Mouse (Mus musculus) MEL (cell line): ENCODE measurements around the gene Gm20388. TPM values are rescaled to one million over a fixed set of nuclear protein-coding genes. Genes with fewer than 3 reads are reported as not detected.

Source experiments
- DNase-seq: peaks from one replicate; pipeline ENCODE4 v3.0.0; 2011; ENCODE audit warnings: low read depth, low spot score
- H3K27ac ChIP-seq: 2 replicates; pipeline ENCODE4 v1.5.1; 2012; ENCODE audit warnings: low read depth, mild to moderate bottlenecking, control low read depth, low read length, moderate library complexity; ENCODE audit not compliant: control insufficient read depth
- H3K27me3 ChIP-seq, 2 experiments: fragments of 150-350 bp in 1 of 2; sonication (generic) in 1 of 2; 2 replicates each; pipeline ENCODE4 v1.6.1; 2012; ENCODE audit warnings: low read length in 2 of 2, mild to moderate bottlenecking in 2 of 2, improper control_type of control experiment in 1 of 2, moderate library complexity in 1 of 2; ENCODE audit not compliant: insufficient read depth in 2 of 2, control insufficient read depth in 1 of 2
- H3K36me3 ChIP-seq, 2 experiments: 2 replicates each; pipeline ENCODE4 v1.6.1; 2012 to 2014; ENCODE audit warnings: low read length in 2 of 2, improper control_type of control experiment in 1 of 2, inconsistent platforms in 1 of 2, mild to moderate bottlenecking in 1 of 2; ENCODE audit not compliant: insufficient read depth in 2 of 2, control insufficient read depth in 1 of 2
- H3K4me1 ChIP-seq, 2 experiments: fragments of 150-350 bp in 1 of 2; sonication (generic) in 1 of 2; 2 replicates each; pipeline ENCODE4 v1.6.1; 2012; ENCODE audit warnings: low read length in 2 of 2, improper control_type of control experiment in 1 of 2, mild to moderate bottlenecking in 1 of 2; ENCODE audit not compliant: insufficient read depth in 2 of 2, control insufficient read depth in 1 of 2
- H3K4me3 ChIP-seq, 2 experiments: fragments of 150-350 bp in 1 of 2; sonication (generic) in 1 of 2; 2 replicates each; pipeline ENCODE4 v1.5.1; 2012; ENCODE audit warnings: low read depth in 2 of 2, low read length in 2 of 2, mild to moderate bottlenecking in 2 of 2, moderate library complexity in 2 of 2, control low read depth in 1 of 2, improper control_type of control experiment in 1 of 2; ENCODE audit not compliant: control insufficient read depth in 1 of 2, insufficient read depth in 1 of 2
- H3K79me2 ChIP-seq: 2 replicates; pipeline ENCODE4 v1.6.1; 2012; ENCODE audit warnings: mild to moderate bottlenecking, low read length, moderate library complexity; ENCODE audit not compliant: control insufficient read depth, poor library complexity, insufficient read depth
- H3K9ac ChIP-seq: 2 replicates; pipeline ENCODE4 v1.6.1; 2012; ENCODE audit warnings: low read depth, mild to moderate bottlenecking, control low read depth, low read length, moderate library complexity; ENCODE audit not compliant: control insufficient read depth, poor library complexity, severe bottlenecking
- H3K9me3 ChIP-seq: fragments of 150-350 bp; sonication (generic); replicated peaks from 2 replicates; pipeline ENCODE4 v1.6.1; 2012; ENCODE audit warnings: mild to moderate bottlenecking, low read length, improper control_type of control experiment, moderate library complexity; ENCODE audit not compliant: insufficient read depth
- BHLHE40 ChIP-seq: IDR thresholded peaks from 2 replicates; pipeline ENCODE4 v1.6.1; 2012; ENCODE audit warnings: low read depth, mild to moderate bottlenecking, inconsistent platforms, low read length, improper control_type of control experiment, borderline replicate concordance
- CHD1 ChIP-seq: IDR thresholded peaks from 2 replicates; pipeline ENCODE4 v1.6.1; 2012; ENCODE audit warnings: low read depth, mild to moderate bottlenecking, inconsistent platforms, low read length, improper control_type of control experiment
- CHD2 ChIP-seq: IDR thresholded peaks from 2 replicates; pipeline ENCODE4 v1.6.1; 2011; ENCODE audit warnings: low read length, improper control_type of control experiment
- CTCF ChIP-seq, 3 experiments: IDR thresholded peaks in 2 of 3; conservative IDR thresholded peaks in 1 of 3; 2 replicates each; pipeline ENCODE4 v1.5.1; 2011 to 2012; ENCODE audit warnings: low read length in 3 of 3, low read depth in 2 of 3, mild to moderate bottlenecking in 2 of 3, improper control_type of control experiment in 1 of 3, inconsistent platforms in 1 of 3, mixed read lengths in 1 of 3, moderate library complexity in 1 of 3; ENCODE audit not compliant: control insufficient read depth in 1 of 3, insufficient read depth in 1 of 3, poor library complexity in 1 of 3, severe bottlenecking in 1 of 3
- E2F4 ChIP-seq: IDR thresholded peaks from 2 replicates; pipeline ENCODE4 v1.6.1; 2011; ENCODE audit warnings: low read depth, low read length, improper control_type of control experiment, borderline replicate concordance
- ELF1 ChIP-seq: IDR thresholded peaks from 2 replicates; pipeline ENCODE4 v1.6.1; 2014; ENCODE audit warnings: low read depth, mild to moderate bottlenecking, inconsistent platforms, low read length, improper control_type of control experiment, moderate library complexity
- EP300 ChIP-seq, 2 experiments: IDR thresholded peaks; 2 replicates each; pipeline ENCODE4 v1.6.1; 2011; ENCODE audit warnings: improper control_type of control experiment in 2 of 2, low read length in 2 of 2, low read depth in 1 of 2, mild to moderate bottlenecking in 1 of 2
- ETS1 ChIP-seq: IDR thresholded peaks from 2 replicates; pipeline ENCODE4 v1.6.1; 2012; ENCODE audit warnings: low read depth, mild to moderate bottlenecking, inconsistent platforms, low read length, improper control_type of control experiment, moderate library complexity
- GABPA ChIP-seq: IDR thresholded peaks from 2 replicates; pipeline ENCODE4 v1.6.1; 2012; ENCODE audit warnings: low read depth, mild to moderate bottlenecking, inconsistent platforms, low read length, improper control_type of control experiment, moderate library complexity
- GATA1 ChIP-seq: IDR thresholded peaks from 2 replicates; pipeline ENCODE4 v1.6.1; 2011; ENCODE audit warnings: low read depth, low read length, improper control_type of control experiment
- HCFC1 ChIP-seq: IDR thresholded peaks from 2 replicates; pipeline ENCODE4 v1.6.1; 2012; ENCODE audit warnings: low read depth, mild to moderate bottlenecking, inconsistent platforms, low read length, improper control_type of control experiment, moderate library complexity
- JUND ChIP-seq: IDR thresholded peaks from 2 replicates; pipeline ENCODE4 v1.6.1; 2011; ENCODE audit warnings: low read depth, mild to moderate bottlenecking, improper control_type of control experiment, low read length
- KAT2A ChIP-seq: conservative IDR thresholded peaks from 2 replicates; pipeline ENCODE4 v1.6.1; 2012; ENCODE audit warnings: low read depth, low read length, improper control_type of control experiment, inconsistent platforms
- MAFK ChIP-seq: IDR thresholded peaks from 2 replicates; pipeline ENCODE4 v1.6.1; 2011; ENCODE audit warnings: low read depth, mild to moderate bottlenecking, low read length, improper control_type of control experiment, borderline replicate concordance
- MAX ChIP-seq: IDR thresholded peaks from 2 replicates; pipeline ENCODE4 v1.6.1; 2011; ENCODE audit warnings: low read length, improper control_type of control experiment
- MAZ ChIP-seq: IDR thresholded peaks from 2 replicates; pipeline ENCODE4 v1.6.1; 2012; ENCODE audit warnings: low read depth, mild to moderate bottlenecking, inconsistent platforms, low read length, improper control_type of control experiment
- MEF2A ChIP-seq: IDR thresholded peaks from 2 replicates; pipeline ENCODE4 v1.6.1; 2014; ENCODE audit warnings: low read depth, mild to moderate bottlenecking, inconsistent platforms, low read length, improper control_type of control experiment; ENCODE audit not compliant: poor library complexity, insufficient replicate concordance, severe bottlenecking; ENCODE audit errors: extremely low read depth
- MXI1 ChIP-seq: IDR thresholded peaks from 2 replicates; pipeline ENCODE4 v1.6.1; 2011; ENCODE audit warnings: mild to moderate bottlenecking, low read depth, low read length, improper control_type of control experiment
- MYB ChIP-seq: IDR thresholded peaks from 2 replicates; pipeline ENCODE4 v1.6.1; 2011; ENCODE audit warnings: mild to moderate bottlenecking, low read depth, low read length, improper control_type of control experiment
- MYC ChIP-seq: IDR thresholded peaks from 2 replicates; pipeline ENCODE4 v1.6.1; 2011; ENCODE audit warnings: low read depth, mild to moderate bottlenecking, low read length, improper control_type of control experiment, moderate library complexity
- NELFE ChIP-seq: IDR thresholded peaks from 2 replicates; pipeline ENCODE4 v1.6.1; 2011; ENCODE audit warnings: low read depth, low read length, improper control_type of control experiment
- NRF1 ChIP-seq: IDR thresholded peaks from 2 replicates; pipeline ENCODE4 v1.6.1; 2014; ENCODE audit warnings: low read depth, mild to moderate bottlenecking, inconsistent platforms, low read length, improper control_type of control experiment, moderate library complexity; ENCODE audit not compliant: poor library complexity, insufficient read depth, severe bottlenecking
- POLR2A ChIP-seq, 2 experiments: IDR thresholded peaks; 2 replicates each; pipeline ENCODE4 v1.6.1; 2011 to 2012; ENCODE audit warnings: low read length in 2 of 2, mild to moderate bottlenecking in 2 of 2, control low read depth in 1 of 2, improper control_type of control experiment in 1 of 2, low read depth in 1 of 2, moderate library complexity in 1 of 2; ENCODE audit not compliant: control insufficient read depth in 1 of 2, insufficient read depth in 1 of 2, poor library complexity in 1 of 2
- POLR2AphosphoS2 ChIP-seq: IDR thresholded peaks from 2 replicates; pipeline ENCODE4 v1.6.1; 2011; ENCODE audit warnings: low read length, improper control_type of control experiment
- POLR2AphosphoS5 ChIP-seq: IDR thresholded peaks from 2 replicates; pipeline ENCODE4 v1.6.1; 2012; ENCODE audit warnings: low read depth, borderline replicate concordance, mild to moderate bottlenecking, inconsistent platforms, low read length, moderate library complexity, mixed read lengths
- RAD21 ChIP-seq: IDR thresholded peaks from 2 replicates; pipeline ENCODE4 v1.6.1; 2011; ENCODE audit warnings: mild to moderate bottlenecking, low read depth, low read length, improper control_type of control experiment
- RCOR1 ChIP-seq: IDR thresholded peaks from 2 replicates; pipeline ENCODE4 v1.6.1; 2012; ENCODE audit warnings: low read depth, mild to moderate bottlenecking, inconsistent platforms, low read length, improper control_type of control experiment
- SIN3A ChIP-seq: IDR thresholded peaks from 2 replicates; pipeline ENCODE4 v1.6.1; 2012; ENCODE audit warnings: low read length, improper control_type of control experiment, inconsistent platforms
- SMC3 ChIP-seq: IDR thresholded peaks from 2 replicates; pipeline ENCODE4 v1.6.1; 2011; ENCODE audit warnings: low read depth, low read length, improper control_type of control experiment
- TAL1 ChIP-seq: IDR thresholded peaks from 2 replicates; pipeline ENCODE4 v1.6.1; 2012; ENCODE audit warnings: mild to moderate bottlenecking, inconsistent platforms, low read length, moderate library complexity, mixed read lengths
- TCF12 ChIP-seq: IDR thresholded peaks from 2 replicates; pipeline ENCODE4 v1.6.1; 2014; ENCODE audit warnings: low read depth, mild to moderate bottlenecking, inconsistent platforms, low read length, improper control_type of control experiment, moderate library complexity
- UBTF ChIP-seq: IDR thresholded peaks from 2 replicates; pipeline ENCODE4 v1.6.1; 2012; ENCODE audit warnings: low read depth, mild to moderate bottlenecking, inconsistent platforms, low read length, improper control_type of control experiment, moderate library complexity, borderline replicate concordance; ENCODE audit not compliant: insufficient read depth
- USF1 ChIP-seq: IDR thresholded peaks from 2 replicates; pipeline ENCODE4 v1.6.1; 2014; ENCODE audit warnings: low read depth, mild to moderate bottlenecking, inconsistent platforms, low read length, improper control_type of control experiment, moderate library complexity
- USF2 ChIP-seq, 2 experiments: IDR thresholded peaks; 2 replicates each; pipeline ENCODE4 v1.6.1; 2011 to 2012; ENCODE audit warnings: improper control_type of control experiment in 2 of 2, low read length in 2 of 2, borderline replicate concordance in 1 of 2, inconsistent platforms in 1 of 2, low read depth in 1 of 2, mild to moderate bottlenecking in 1 of 2; ENCODE audit not compliant: insufficient read depth in 1 of 2
- ZC3H11A ChIP-seq: IDR thresholded peaks from 2 replicates; pipeline ENCODE4 v1.6.1; 2012; ENCODE audit warnings: low read depth, mild to moderate bottlenecking, inconsistent platforms, low read length, improper control_type of control experiment
- ZKSCAN1 ChIP-seq: IDR thresholded peaks from 2 replicates; pipeline ENCODE4 v1.6.1; 2012; ENCODE audit warnings: low read depth, mild to moderate bottlenecking, inconsistent platforms, low read length, improper control_type of control experiment, moderate library complexity
- ZMIZ1 ChIP-seq: IDR thresholded peaks from 2 replicates; pipeline ENCODE4 v1.6.1; 2012; ENCODE audit warnings: low read depth, mild to moderate bottlenecking, inconsistent platforms, low read length, improper control_type of control experiment, moderate library complexity
- ZNF384 ChIP-seq: IDR thresholded peaks from 2 replicates; pipeline ENCODE4 v1.6.1; 2012; ENCODE audit warnings: low read depth, mild to moderate bottlenecking, inconsistent platforms, low read length, improper control_type of control experiment
- polyA plus RNA-seq, 2 experiments: library from polyadenylated mRNA; stranded (reverse) in 1 of 2; unstranded in 1 of 2; fragments of >175 nt in 1 of 2; fragments of >200 nt in 1 of 2; gene quantifications; 2 replicates each; pipeline versions ENCODE4 v1.2.1 to v1.2.4; 2012; ENCODE audit warnings: low replicate concordance in 2 of 2, low read depth in 1 of 2; ENCODE audit not compliant: insufficient read length in 2 of 2, insufficient read depth in 1 of 2, missing spikeins in 1 of 2
- total RNA-seq: library from RNA; depleted of rRNA; stranded (reverse); fragments of 300-350 nt; gene quantifications from 2 replicates; pipeline ENCODE4 v1.2.3, GENCODE M21; 2012

Gm20388 gene
- total and polyA plus RNA-seq, 3 experiments, result 11.1 to 17.8 TPM; not detected in 1

DNA sequence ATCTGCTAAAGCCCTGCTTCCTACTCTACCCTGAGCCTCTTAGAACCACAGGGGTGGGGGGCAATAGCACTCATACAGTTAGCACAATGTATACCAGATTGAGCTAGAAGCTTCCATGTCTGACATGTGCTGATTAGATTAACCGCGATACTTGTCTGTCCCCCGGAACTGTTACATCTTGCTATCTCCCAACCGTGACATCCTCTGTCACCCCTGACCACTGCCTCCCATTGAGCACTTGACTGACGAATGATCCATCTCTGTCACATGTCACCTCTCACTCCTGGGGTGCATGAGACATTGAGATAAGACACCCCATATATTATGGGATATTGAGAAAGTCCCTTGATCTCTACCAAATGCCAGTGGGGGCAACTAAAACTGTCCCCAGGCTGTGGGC, 115.6 kb downstream of the Gm20388 start:
- Histone ChIP-seq H3K79me2 (no peaks in the 10 kb centered on the region), H3K9ac (no peak overlapping the region), H3K36me3 (peaks cover 0 to 10% of the 10 kb centered on the region in 2 experiments; a peak in 2 of 4 replicates), H3K27me3 (no peaks in the 10 kb centered on the region), H3K4me1 (peaks cover 0 to 13% of the 10 kb centered on the region in 2 experiments; a peak in 3 of 4 replicates), H3K4me3 (no peak overlapping the region), H3K9me3 (no peaks in the 10 kb centered on the region), H3K27ac (no peak overlapping the region)
- peak; percentile 63 for DNase-seq
- TF ChIP-seq ELF1 (no peak), ETS1 (peak; percentile 72), ZKSCAN1 (no peak), TAL1 (peak; percentile 72), GATA1 (peak; percentile 92), MAX (no peak; the same call in 1 of the 2 replicates), POLR2AphosphoS2 (no peak), RCOR1 (peak; percentile 89), UBTF (no peak), ZC3H11A (no peak), CHD1 (no peak), SMC3 (no peak), MYC (peak; percentile 51; the same call in 1 of the 2 replicates), USF2 (IDR thresholded peaks at IDR 0.05; ENCODE audit: borderline replicate concordance in 1 of 2, insufficient read depth in 1 of 2, low read depth in 1 of 2, low read length in 2 of 2) (no peak), SIN3A (peak; percentile 61; the same call in 1 of the 2 replicates), TCF12 (peak; percentile 91), ZMIZ1 (no peak), EP300 (IDR thresholded peaks at IDR 0.05; ENCODE audit: low read depth in 1 of 2, low read length in 2 of 2) (peak; percentile 86 to 93), KAT2A (no peak), JUND (no peak), POLR2A (IDR thresholded peaks at IDR 0.05; ENCODE audit: control insufficient read depth in 1 of 2, insufficient read depth in 1 of 2, low read depth in 1 of 2, low read length in 2 of 2, poor library complexity in 1 of 2) (no peak), USF1 (peak; percentile 76), E2F4 (no peak), CHD2 (no peak), HCFC1 (no peak), RAD21 (no peak), NRF1 (no peak), POLR2AphosphoS5 (no peak), MYB (peak; percentile 65; the same call in 1 of the 2 replicates), NELFE (no peak), MAFK (no peak; the same call in 1 of the 2 replicates), MAZ (peak; percentile 29; the same call in 1 of the 2 replicates), BHLHE40 (peak; percentile 84), MEF2A (no peak), CTCF (IDR thresholded peaks at IDR 0.05 in 2 of 3, conservative IDR thresholded peaks at IDR 0.05 in 1 of 3; ENCODE audit: control insufficient read depth in 1 of 3, insufficient read depth in 1 of 3, low read depth in 2 of 3, low read length in 3 of 3, poor library complexity in 1 of 3, severe bottlenecking in 1 of 3) (no peak), GABPA (no peak), MXI1 (no peak), ZNF384 (no peak)
